In genomic region chr15:85383477-85383876, GRCm38 (mm10) we compare ENCODE assay signal across 18 mouse cellular contexts. TPM values are rescaled to one million over a fixed set of nuclear protein-coding genes. Genes with fewer than 3 reads are reported as not detected.
DNase-seq lines count a peak whose midpoint lies in the region; ATAC-seq and TF ChIP-seq lines count a peak whose summit lies in the region.
"Had no signal": no experiment of that assay in that cellular context is flagged by ENCODE, and none has a peak within 500 bp of the region (broad histone marks: within the 10 kb centered on the region; RNA-seq: fewer than 3 reads in every experiment).

No protein-coding gene starts in this region.

- H3K9me3 ChIP-seq in lung, embryonic 14.5 days (ENCODE audit: low read depth, low read length) = no peaks in the 10 kb centered on the region
- H3K9me3 ChIP-seq: hindbrain, embryonic 10.5 days; liver, embryonic 15.5 days; midbrain, embryonic 10.5 days had no signal

- no peak for ATAC-seq in lung, embryonic 14.5 days (ENCODE audit: insufficient read depth)
- ATAC-seq: hindbrain, postnatal 0 days had no signal

- no peak overlapping the region for H3K4me2 ChIP-seq in lung, embryonic 14.5 days
- H3K4me2 ChIP-seq: liver, embryonic 15.5 days had no signal

- no peak overlapping the region for H3K9ac ChIP-seq in lung, embryonic 14.5 days
- H3K9ac ChIP-seq: liver, embryonic 15.5 days had no signal

- H3K27me3 ChIP-seq in lung, embryonic 14.5 days (ENCODE audit: insufficient read depth, low read length) = no peaks in the 10 kb centered on the region
- H3K27me3 ChIP-seq: CH12.LX; liver, embryonic 15.5 days had no signal

- TF ChIP-seq CTCF in layer of hippocampus, adult 2 months (conservative IDR thresholded peaks at IDR 0.05) = no peak
- TF ChIP-seq CTCF in lung, embryonic 14.5 days (IDR thresholded peaks at IDR 0.05; ENCODE audit: low read depth) = no peak

- peak; percentile 8 for DNase-seq in gastrocnemius, postnatal 10 days
- no peak for DNase-seq in gastrocnemius, adult 18-20 months (ENCODE audit: low spot score)
- DNase-seq in layer of hippocampus, adult 2 months (ENCODE audit: low spot score in 2 of 2) = no peak
- DNase-seq in layer of hippocampus, postnatal 36 days = no peak
- peak; percentile 32 for DNase-seq in lung, embryonic 14.5 days
- peak; percentile 73 for DNase-seq in lung, postnatal 36 days
- DNase-seq in urinary bladder, postnatal 10 days (ENCODE audit: low spot score) = no peak
- no peak for DNase-seq in layer of hippocampus, adult 8-10 months (ENCODE audit: low spot score in 2 of 2)
- DNase-seq: adrenal gland, postnatal 36 days; cerebellum, adult 2 months; cerebellum, postnatal 36 days; gastrocnemius, postnatal 14 days; retina, postnatal 1 day had no signal

- peak overlapping the region; percentile 16; the same call in 1 of the 2 replicates for H3K27ac ChIP-seq in layer of hippocampus, adult 2 months
- no peak overlapping the region for H3K27ac ChIP-seq in lung, embryonic 14.5 days (ENCODE audit: low read depth)
- H3K27ac ChIP-seq: hindbrain, embryonic 10.5 days; hindbrain, postnatal 0 days; liver, embryonic 15.5 days; midbrain, embryonic 10.5 days had no signal

- H3K4me3 ChIP-seq in layer of hippocampus, adult 2 months = no peak overlapping the region
- no peak overlapping the region for H3K4me3 ChIP-seq in lung, embryonic 14.5 days (ENCODE audit: low read depth, low read length)
- H3K4me3 ChIP-seq: hindbrain, embryonic 10.5 days; liver, embryonic 15.5 days; midbrain, embryonic 10.5 days had no signal

- peaks cover 37% of the 10 kb centered on the region for H3K36me3 ChIP-seq in lung, embryonic 14.5 days (ENCODE audit: insufficient read depth)

- no peaks in the 10 kb centered on the region for H3K4me1 ChIP-seq in lung, embryonic 14.5 days (ENCODE audit: insufficient read depth)
- H3K4me1 ChIP-seq: hindbrain, embryonic 10.5 days; liver, embryonic 15.5 days; midbrain, embryonic 10.5 days had no signal

- 59% methylated on average over 9 of the region's 9 CpGs for whole genome bisulfite sequencing in lung, embryonic 14.5 days

RNA-seq across cellular contexts. Expression of gene Atxn10, which starts 47.4 kb away (rescaled TPM):
- total RNA-seq in gastrocnemius, postnatal 10 days (2021) = 10 to 100 TPM; 69.7 to 78.9 TPM
- 10 to 100 TPM; 29.3 to 32.6 TPM for total RNA-seq in gastrocnemius, adult 18-20 months (2021)
- 100 to 1,000 TPM; 290 to 297 TPM for total RNA-seq in layer of hippocampus, adult 2 months (2021)
- total RNA-seq in layer of hippocampus, postnatal 36 days (2021) = 100 to 1,000 TPM; 290 to 315 TPM
- 345 and 360 TPM in 2 replicates for polyA plus RNA-seq in lung, embryonic 14.5 days (2014; fragmentation: Nextera tagmentation; extraction: Ambion mirVana)
- 100 to 1,000 TPM; 289 to 291 (median 289) TPM for total RNA-seq in layer of hippocampus, adult 8-10 months (2022)

Comparison
In these comparisons a context has a peak if more than half of its experiments do, and no peak if none do; other contexts are left out.
1. DNase-seq: peak in gastrocnemius, postnatal 10 days (single experiment), lung, embryonic 14.5 days (single experiment) and lung, postnatal 36 days (single experiment); none in gastrocnemius, adult 18-20 months (single experiment), layer of hippocampus, adult 2 months (0 of 2), layer of hippocampus, postnatal 36 days (0 of 2), urinary bladder, postnatal 10 days (single experiment) and layer of hippocampus, adult 8-10 months (0 of 2).